ENCODE assay signal across 18 mouse cellular contexts in genomic region chr7:99853350-99853749, GRCm38 (mm10). TPM values are rescaled to one million over a fixed set of nuclear protein-coding genes. Genes with fewer than 3 reads are reported as not detected.
DNase-seq lines count a peak whose midpoint lies in the region; TF ChIP-seq lines count a peak whose summit lies in the region.
"Had no signal": no experiment of that assay in that cellular context is flagged by ENCODE, and none has a peak within 500 bp of the region (broad histone marks: within the 10 kb centered on the region; RNA-seq: fewer than 3 reads in every experiment).

No protein-coding gene starts in this region.

- no peak for TF ChIP-seq POLR2A in ES-Bruce4 (IDR thresholded peaks at IDR 0.05; ENCODE audit: insufficient read depth, low read length)
- TF ChIP-seq POLR2A in bone marrow macrophage, adult 2 months (IDR thresholded peaks at IDR 0.05; ENCODE audit: borderline replicate concordance, low read depth, low read length): no peak

- H3K9me3 ChIP-seq in ES-Bruce4 (replicated peaks; ENCODE audit: control insufficient read depth, insufficient read depth, low read length, poor library complexity, severe bottlenecking): no peaks in the 10 kb centered on the region
- H3K9me3 ChIP-seq: embryonic facial prominence, embryonic 10.5 days; forebrain, embryonic 15.5 days; kidney, embryonic 15.5 days; limb, embryonic 13.5 days had no signal

- peaks cover 28% of the 10 kb centered on the region for H3K36me3 ChIP-seq in ES-Bruce4 (ENCODE audit: control insufficient read depth, insufficient read depth, low read length, poor library complexity, severe bottlenecking)

- H3K4me3 ChIP-seq in layer of hippocampus, adult 2 months: no peak overlapping the region
- no peak overlapping the region for H3K4me3 ChIP-seq in ES-Bruce4 (ENCODE audit: low read depth, low read length)
- H3K4me3 ChIP-seq in bone marrow macrophage, adult 2 months (ENCODE audit: insufficient read depth, low read length): no peak overlapping the region
- H3K4me3 ChIP-seq: embryonic facial prominence, embryonic 10.5 days; erythroblast, embryonic 14.5 days; forebrain, embryonic 15.5 days; kidney, embryonic 15.5 days; left cerebral cortex, adult 2 months; limb, embryonic 13.5 days had no signal

- peak; percentile 30 for DNase-seq in adrenal gland, postnatal 14 days
- no peak for DNase-seq in adrenal gland, postnatal 4 days (ENCODE audit: low spot score in 2 of 2)
- no peak for DNase-seq in layer of hippocampus, adult 2 months (ENCODE audit: low spot score in 2 of 2)
- DNase-seq in layer of hippocampus, postnatal 14 days (ENCODE audit: low spot score in 2 of 2): no peak
- DNase-seq in left cerebral cortex, adult 8-10 months (ENCODE audit: low spot score in 2 of 2): no peak
- DNase-seq in natural killer cell, adult 2 months (ENCODE audit: low spot score in 2 of 2): no peak
- DNase-seq: cerebellum, postnatal 10 days; right cerebral cortex, adult 18-20 months; thymus, adult 2 months had no signal

- no peaks in the 10 kb centered on the region for H3K4me1 ChIP-seq in ES-Bruce4 (ENCODE audit: control insufficient read depth, insufficient read depth, low read length)
- H3K4me1 ChIP-seq in bone marrow macrophage, adult 2 months (ENCODE audit: control insufficient read depth, insufficient read depth, low read length): peaks cover 12% of the 10 kb centered on the region

- TF ChIP-seq CTCF in layer of hippocampus, adult 2 months (conservative IDR thresholded peaks at IDR 0.05): peak; percentile 38
- peak; percentile 16 for TF ChIP-seq CTCF in ES-Bruce4 (IDR thresholded peaks at IDR 0.05; ENCODE audit: low read depth, low read length)
- peak; percentile 25; the same call in 1 of the 2 replicates for TF ChIP-seq CTCF in bone marrow macrophage, adult 2 months (IDR thresholded peaks at IDR 0.05; ENCODE audit: low read depth, low read length)

- H3K27me3 ChIP-seq in ES-Bruce4 (ENCODE audit: control insufficient read depth, insufficient read depth, low read length, poor library complexity, severe bottlenecking): no peaks in the 10 kb centered on the region
- H3K27me3 ChIP-seq: forebrain, embryonic 15.5 days; kidney, embryonic 15.5 days; limb, embryonic 13.5 days had no signal

- no peak for TF ChIP-seq EP300 in ES-Bruce4 (IDR thresholded peaks at IDR 0.05; ENCODE audit: insufficient read depth, low read depth, low read length)

- H3K27ac ChIP-seq in layer of hippocampus, adult 2 months: no peak overlapping the region
- no peak overlapping the region for H3K27ac ChIP-seq in ES-Bruce4 (ENCODE audit: insufficient read depth, low read length)
- no peak overlapping the region for H3K27ac ChIP-seq in bone marrow macrophage, adult 2 months (ENCODE audit: insufficient read depth, low read depth, low read length)
- H3K27ac ChIP-seq: embryonic facial prominence, embryonic 10.5 days; forebrain, embryonic 15.5 days; kidney, embryonic 15.5 days; left cerebral cortex, adult 2 months; limb, embryonic 13.5 days had no signal

- H3K9ac ChIP-seq in ES-Bruce4 (ENCODE audit: low read depth, poor library complexity, severe bottlenecking): no peak overlapping the region
- H3K9ac ChIP-seq: forebrain, embryonic 15.5 days; kidney, embryonic 15.5 days; limb, embryonic 13.5 days had no signal

RNA-seq across cellular contexts. Expression of gene Xrra1, which starts 5.6 kb away (rescaled TPM):
- 1.1 and 2.0 TPM in 2 replicates for total RNA-seq in adrenal gland, postnatal 14 days (2021)
- 1 to 10 TPM; 2.0 to 3.4 TPM for total RNA-seq in adrenal gland, postnatal 4 days (2021)
- 1 to 10 TPM; 1.2 to 1.4 TPM for total RNA-seq in layer of hippocampus, adult 2 months (2021)
- total RNA-seq in layer of hippocampus, postnatal 14 days (2021): 1 to 10 TPM in 1 of 2 experiments, under 1 TPM in 1; 0.88 to 1.3 TPM
- 0.87 TPM in 1 of 2 replicates, not detected in the other for polyA plus RNA-seq in ES-Bruce4 (2011; ENCODE audit: insufficient read depth, insufficient read length, low read depth, missing spikeins)
- polyA plus RNA-seq in bone marrow macrophage, adult 2 months (2012; ENCODE audit: insufficient read depth, insufficient read length, missing spikeins): not detected in 2 replicates
- 1 to 10 TPM; 1.2 to 2.2 (median 1.4) TPM for total RNA-seq in left cerebral cortex, adult 8-10 months (2022)
- total RNA-seq: hematopoietic stem cell, adult 5-6 weeks had no signal

RNA-seq across cellular contexts. Expression of gene Spcs2, which starts 9.9 kb away (rescaled TPM):
- total RNA-seq in adrenal gland, postnatal 14 days (2021): 129 and 145 TPM in 2 replicates
- 100 to 1,000 TPM; 173 to 175 TPM for total RNA-seq in adrenal gland, postnatal 4 days (2021)
- 10 to 100 TPM; 94.6 to 99.4 TPM for total RNA-seq in layer of hippocampus, adult 2 months (2021)
- total RNA-seq in layer of hippocampus, postnatal 14 days (2021): 10 to 100 TPM; 86.8 to 97.0 TPM
- polyA plus RNA-seq in ES-Bruce4 (2011; ENCODE audit: insufficient read depth, insufficient read length, low read depth, missing spikeins): 98.6 and 104 TPM in 2 replicates
- 127 and 130 TPM in 2 replicates for polyA plus RNA-seq in bone marrow macrophage, adult 2 months (2012; ENCODE audit: insufficient read depth, insufficient read length, missing spikeins)
- 10 to 100 TPM; 93.8 to 95.8 (median 95.0) TPM for total RNA-seq in left cerebral cortex, adult 8-10 months (2022)

RNA-seq across cellular contexts. Expression of gene Neu3, which starts 25.1 kb away (rescaled TPM):
- 2.6 and 3.3 TPM in 2 replicates for total RNA-seq in adrenal gland, postnatal 14 days (2021)
- 1 to 10 TPM; 4.4 to 4.6 TPM for total RNA-seq in adrenal gland, postnatal 4 days (2021)
- 1 to 10 TPM; 3.3 to 3.6 TPM for total RNA-seq in layer of hippocampus, adult 2 months (2021)
- total RNA-seq in layer of hippocampus, postnatal 14 days (2021): 1 to 10 TPM; 3.2 to 4.1 TPM
- 4.0 and 5.0 TPM in 2 replicates for polyA plus RNA-seq in ES-Bruce4 (2011; ENCODE audit: insufficient read depth, insufficient read length, low read depth, missing spikeins)
- polyA plus RNA-seq in bone marrow macrophage, adult 2 months (2012; ENCODE audit: insufficient read depth, insufficient read length, missing spikeins): 1.2 and 1.6 TPM in 2 replicates
- total RNA-seq in left cerebral cortex, adult 8-10 months (2022): 1 to 10 TPM; 2.9 to 5.0 (median 4.2) TPM
